Mouse (Mus musculus) embryo, embryonic 9.5 days (tissue): ENCODE measurements around the gene Prim2.

Experiments
- DNase-seq: peaks from one replicate; pipeline ENCODE4 v3.0.0-alpha.2; 2017; ENCODE audit errors: extremely low spot score

The Prim2 gene

DNA sequence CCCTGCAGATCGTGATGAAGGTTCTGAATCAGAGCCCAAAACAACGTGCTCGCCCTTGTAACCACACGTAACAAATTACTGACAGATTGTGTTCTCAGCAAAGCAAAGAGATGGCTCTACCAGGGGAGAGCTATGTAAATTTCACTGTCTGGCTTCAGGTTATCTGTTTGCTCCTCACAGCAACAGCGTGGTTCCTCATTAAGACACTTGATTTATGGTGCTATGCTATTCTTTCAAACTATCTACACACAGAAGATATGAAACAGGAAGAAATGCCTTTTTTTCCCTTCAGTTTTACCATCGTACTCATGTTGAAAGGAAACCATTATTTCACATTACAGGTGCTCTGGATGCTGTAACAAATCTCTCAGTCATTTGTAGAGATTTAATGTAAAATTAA, 179.4 kb downstream of the Prim2 start:
- DNase-seq = no peak

DNA sequence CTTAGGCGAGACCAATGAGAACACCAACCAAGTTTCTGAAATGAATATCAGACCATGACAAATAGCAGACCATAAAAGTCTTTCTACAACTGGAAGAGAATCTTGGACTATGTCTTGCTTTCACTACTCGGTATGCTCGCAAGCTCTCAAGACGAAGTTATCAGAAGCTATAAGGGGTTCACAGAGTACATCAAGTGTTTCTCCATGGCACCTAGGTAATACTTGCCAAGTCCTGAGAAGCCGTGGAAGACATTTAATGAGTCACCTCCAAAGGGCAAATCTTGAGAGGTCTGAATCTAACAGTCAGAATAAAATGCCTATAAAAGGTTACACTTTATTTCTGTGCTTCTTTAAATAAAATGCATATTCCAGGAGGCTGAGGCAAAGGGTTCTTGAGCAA, 181.2 kb downstream of the Prim2 start:
- DNase-seq = no peak

DNA sequence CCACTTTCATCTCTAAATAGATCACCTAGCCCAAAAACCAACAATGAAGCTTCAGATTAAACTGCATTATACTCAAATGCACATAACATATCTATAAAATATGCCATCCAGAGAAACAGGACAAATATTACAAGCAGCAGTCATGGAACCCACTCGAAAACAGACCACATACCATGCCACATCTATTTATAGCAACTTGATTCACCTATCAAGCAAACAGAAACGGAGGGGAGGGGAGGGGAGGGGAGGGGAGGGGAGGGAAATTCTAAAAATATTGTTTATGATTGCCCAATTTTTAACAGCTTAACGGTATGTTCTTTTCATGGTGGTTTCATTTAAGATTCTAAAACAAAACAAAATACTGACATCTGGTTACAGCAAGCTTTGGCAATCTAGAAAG, 185.8 kb downstream of the Prim2 start:
- no peak for DNase-seq

DNA sequence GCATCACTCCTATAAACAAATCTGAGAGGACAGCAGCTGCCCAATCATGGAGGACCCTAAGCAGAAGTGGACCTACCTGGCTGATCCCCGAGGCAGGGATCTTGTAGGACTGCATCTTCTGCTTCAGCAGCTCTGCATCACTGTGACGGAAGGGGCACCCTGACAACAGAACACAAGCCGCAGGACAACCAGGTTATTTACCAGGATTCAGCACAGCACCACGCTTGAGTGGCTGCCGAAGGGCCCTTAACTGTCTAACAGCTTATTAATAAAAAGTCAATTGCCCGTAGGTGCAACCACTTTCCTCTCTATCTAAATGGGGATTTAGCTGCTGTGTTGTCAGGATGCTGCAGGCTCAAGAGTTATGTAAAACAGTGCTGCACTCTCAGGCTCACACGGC, 189.2 kb downstream of the Prim2 start:
- no peak for DNase-seq

DNA sequence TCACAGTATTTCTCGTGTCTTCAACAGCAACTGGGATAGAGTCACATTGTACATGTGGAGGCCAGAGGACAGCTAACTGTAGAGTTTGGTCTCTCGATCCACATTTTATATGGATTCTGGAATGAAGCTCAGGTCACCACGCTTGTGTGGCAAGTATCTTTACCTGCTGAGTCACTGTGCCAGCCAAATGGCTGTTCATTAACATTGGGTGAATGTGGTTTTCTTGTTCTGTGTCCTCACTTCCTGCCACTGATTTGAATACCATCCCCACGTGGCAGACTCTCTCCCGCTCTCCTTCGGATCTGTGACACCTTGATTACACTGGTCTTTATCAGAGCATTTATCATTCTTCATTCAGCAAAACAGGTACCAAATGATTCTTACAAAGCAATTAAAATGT, 198.5 kb downstream of the Prim2 start:
- DNase-seq = no peak

DNA sequence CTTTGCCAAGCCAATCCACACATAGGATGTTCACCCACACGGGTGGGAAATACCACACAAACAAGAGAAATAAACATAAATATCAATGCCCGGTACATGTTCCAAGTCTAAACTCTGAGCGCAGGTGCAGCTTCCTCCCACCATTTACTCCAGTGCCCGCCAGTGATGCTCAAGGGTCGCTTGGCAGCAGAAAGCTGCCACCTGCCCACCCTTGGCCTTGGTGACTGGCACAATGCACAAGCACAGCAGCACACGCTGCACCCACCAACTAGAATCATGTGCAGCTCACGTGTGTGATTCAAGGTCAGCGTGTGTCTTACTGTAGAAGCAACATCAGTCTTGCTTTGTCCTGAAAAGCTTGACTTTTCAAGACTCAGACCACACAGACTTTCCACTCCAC, 199.4 kb downstream of the Prim2 start:
- no peak for DNase-seq

DNA sequence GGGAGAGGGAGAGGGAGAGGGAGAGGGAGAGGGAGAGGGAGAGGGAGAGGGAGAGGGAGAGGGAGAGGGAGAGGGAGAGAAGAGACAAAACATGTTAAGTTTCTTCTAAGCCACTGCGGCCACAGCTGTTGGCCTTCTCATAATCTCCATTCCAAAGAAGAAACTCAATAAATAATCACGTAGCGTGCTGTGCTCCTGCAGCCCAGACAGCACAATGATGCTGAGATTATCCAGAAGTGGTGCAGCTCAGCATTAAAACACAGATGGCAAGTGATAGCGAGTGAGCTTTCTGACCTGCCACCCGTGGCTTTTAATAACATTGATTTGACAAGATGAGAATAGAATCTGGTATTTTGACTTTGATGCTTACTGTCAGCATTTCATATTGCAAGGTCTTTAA, 205.4 kb downstream of the Prim2 start:
- DNase-seq = no peak

DNA sequence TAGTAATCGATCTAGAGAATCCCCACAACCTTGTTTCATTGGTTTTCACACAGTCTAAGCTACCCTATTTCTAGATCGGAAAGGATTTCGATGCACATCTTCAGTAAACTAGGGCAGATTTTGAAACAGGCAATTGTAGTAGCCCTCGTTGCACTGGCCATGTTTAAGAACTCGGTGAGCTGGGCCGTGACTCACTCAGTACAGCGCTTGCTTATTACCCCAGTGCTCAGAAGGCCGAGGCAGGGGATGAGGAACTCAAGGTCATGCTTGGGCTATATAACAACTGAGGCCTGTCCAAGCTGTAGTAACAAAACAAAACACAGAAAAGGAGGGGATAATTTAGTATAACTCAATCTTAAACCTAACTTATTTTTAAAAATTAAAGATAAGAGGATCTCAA, 208.9 kb downstream of the Prim2 start:
- DNase-seq = no peak

DNA sequence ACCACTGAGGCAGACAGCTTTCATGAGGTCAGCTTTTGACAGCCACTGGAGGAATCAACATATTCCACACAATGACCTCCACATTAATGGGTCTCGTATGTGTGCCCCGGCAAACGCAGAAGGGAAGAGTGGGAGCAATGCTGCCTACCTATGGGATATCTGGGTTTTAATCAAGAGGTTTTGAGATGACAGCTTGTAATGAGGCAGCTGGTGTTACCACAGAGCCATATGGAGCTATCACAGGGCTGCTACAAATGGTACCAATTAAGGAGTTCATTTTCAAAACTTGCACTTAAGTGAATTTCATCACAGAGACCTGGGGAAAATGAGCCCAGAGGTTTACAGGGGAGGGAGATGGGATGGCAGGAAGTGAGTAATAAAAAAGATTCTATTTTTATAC, 209.3 kb downstream of the Prim2 start:
- DNase-seq = no peak

DNA sequence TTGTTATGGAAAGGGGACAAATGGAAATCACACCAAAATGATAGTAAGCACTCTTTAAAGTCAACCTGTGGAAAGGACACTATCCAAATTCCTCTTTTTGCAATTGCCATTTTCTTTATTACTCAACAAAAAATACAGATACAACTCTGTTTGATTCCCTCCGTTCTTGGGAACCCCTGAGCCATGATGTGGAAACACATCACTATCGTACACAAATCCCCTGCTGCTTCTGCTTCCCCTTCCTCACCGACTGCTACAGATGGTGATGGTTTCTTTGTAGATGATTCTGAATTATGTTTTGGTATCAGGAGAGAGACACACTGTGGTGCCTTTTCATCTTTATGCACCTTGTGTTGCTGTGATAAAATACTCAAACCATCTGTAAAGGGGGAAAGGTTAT, 210.6 kb downstream of the Prim2 start:
- DNase-seq = no peak

DNA sequence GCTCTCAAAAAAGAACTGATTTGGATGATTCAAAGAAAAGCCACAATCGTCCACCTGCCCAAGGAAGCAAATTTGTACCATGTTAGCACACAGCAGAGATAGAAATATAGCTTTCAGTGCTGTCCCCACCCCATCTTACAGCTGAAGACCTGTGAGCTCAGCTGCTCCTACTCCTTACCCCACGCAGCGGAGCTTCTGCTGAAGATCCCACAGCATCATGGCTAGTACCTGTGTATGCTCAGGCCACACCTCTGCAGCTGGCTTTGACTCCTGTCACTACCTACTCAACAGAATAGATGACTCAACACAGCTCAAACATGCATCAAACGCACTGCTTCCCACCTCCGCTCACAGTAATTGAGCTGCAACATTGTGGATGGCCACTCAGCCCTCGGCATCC, 215.3 kb downstream of the Prim2 start:
- no peak for DNase-seq

DNA sequence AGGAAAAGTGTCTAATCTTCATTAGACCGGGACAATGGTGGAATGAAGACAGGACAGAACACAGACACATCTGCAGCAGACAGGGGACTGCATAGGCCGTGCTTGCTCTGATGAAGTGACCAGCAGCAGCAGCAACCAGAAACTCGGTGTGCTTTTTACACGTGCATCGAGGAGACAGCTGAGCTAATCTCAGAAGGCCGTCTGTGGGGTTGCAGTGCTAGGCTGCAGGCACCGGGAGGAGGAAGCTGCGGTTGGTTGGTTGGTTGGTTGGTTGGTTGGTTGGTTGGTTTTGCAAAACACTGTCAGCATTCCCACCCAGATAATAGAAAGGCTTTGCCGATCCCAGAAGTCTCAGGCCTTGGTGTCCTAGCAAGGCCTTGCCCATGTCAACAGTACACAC, 216.3 kb downstream of the Prim2 start:
- no peak for DNase-seq

DNA sequence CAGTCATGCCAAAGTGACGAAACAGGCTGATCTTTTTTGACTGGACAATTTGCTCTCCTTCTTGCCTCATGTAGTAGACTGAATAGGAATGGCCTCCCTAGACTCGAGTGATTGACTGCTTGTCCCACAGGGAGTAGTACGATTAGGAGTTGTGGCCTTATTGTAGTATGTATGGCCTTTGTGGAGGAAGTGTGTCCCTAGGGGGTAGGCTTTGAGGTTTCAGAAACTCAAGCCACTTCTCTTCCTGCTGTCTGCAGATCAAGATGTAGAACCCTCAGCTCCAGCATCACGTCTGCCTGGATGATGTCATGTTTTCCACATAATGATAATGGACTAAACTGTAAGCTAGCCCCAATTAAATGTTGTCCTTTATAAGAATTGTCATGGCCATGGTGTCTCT, 222.4 kb downstream of the Prim2 start:
- DNase-seq = no peak

DNA sequence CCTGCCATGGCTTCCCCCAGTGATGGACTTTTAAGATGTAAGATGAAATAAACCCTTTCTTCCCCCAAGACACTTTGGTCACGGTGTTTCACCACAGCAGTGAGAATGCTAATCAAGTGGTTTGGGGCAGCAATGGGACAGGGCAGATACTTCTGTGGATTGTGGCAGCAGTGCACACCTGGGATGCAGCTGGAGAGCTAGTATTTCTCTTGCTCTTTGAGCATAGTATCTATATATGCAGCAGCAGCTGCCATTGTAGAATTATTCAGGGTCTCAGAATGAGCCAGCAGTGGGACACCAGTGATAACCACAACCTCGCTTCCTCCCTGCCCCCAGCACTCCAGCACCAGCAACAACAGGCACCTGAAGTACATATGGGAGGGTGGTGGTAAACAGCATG, 233.4 kb downstream of the Prim2 start:
- DNase-seq = no peak
